Mouse (Mus musculus) large intestine, adult 2 months (tissue): Measurements from ENCODE around the gene Slamf9. TPM values are rescaled to one million over a fixed set of nuclear protein-coding genes. Genes with fewer than 3 reads are reported as not detected.

ENCODE experiments used
- polyA plus RNA-seq: library from polyadenylated mRNA; depleted of rRNA; stranded (reverse); fragments of >200 nt; gene quantifications from 2 replicates; pipeline ENCODE4 v1.2.3, GENCODE M21; 2012; rRNA removed

Gene Slamf9
- polyA plus RNA-seq, 1 experiment = 4.7 TPM

Other genes with a start within 250 kb of the Slamf9 start
- gene Atp1a4, start 216.9 kb upstream of the Slamf9 start, polyA plus RNA-seq = 0.05 and 0.10 TPM in 2 replicates
- gene Igsf8, start 213.7 kb upstream of the Slamf9 start, polyA plus RNA-seq = 51.8 and 64.4 TPM in 2 replicates
- 6.4 and 9.1 TPM in 2 replicates for gene Atp1a2, start 177.3 kb upstream of the Slamf9 start, polyA plus RNA-seq
- gene Kcnj9, start 146.0 kb upstream of the Slamf9 start, polyA plus RNA-seq = 0.11 and 0.18 TPM in 2 replicates
- gene Kcnj10, start 134.1 kb upstream of the Slamf9 start, polyA plus RNA-seq = 0.86 and 1.5 TPM in 2 replicates
- gene Pigm, start 98.8 kb upstream of the Slamf9 start, polyA plus RNA-seq = 3.4 and 5.4 TPM in 2 replicates
- 109 and 288 TPM in 2 replicates for gene Igsf9, start 6.4 kb downstream of the Slamf9 start, polyA plus RNA-seq
- gene Tagln2, start 24.7 kb downstream of the Slamf9 start, polyA plus RNA-seq = 301 and 312 TPM in 2 replicates
- gene Cfap45, start 45.4 kb downstream of the Slamf9 start, polyA plus RNA-seq = 0.10 and 0.21 TPM in 2 replicates
- 0.16 and 0.42 TPM in 2 replicates for gene Vsig8, start 80.6 kb downstream of the Slamf9 start, polyA plus RNA-seq
- 7.6 and 9.4 TPM in 2 replicates for gene Slamf8, start 115.2 kb downstream of the Slamf9 start, polyA plus RNA-seq
- gene Fcrl6, start 127.2 kb downstream of the Slamf9 start, polyA plus RNA-seq = not detected in 2 replicates
- gene Dusp23, start 157.6 kb downstream of the Slamf9 start, polyA plus RNA-seq = 8.8 and 10.8 TPM in 2 replicates
- gene Crp, start 222.7 kb downstream of the Slamf9 start, polyA plus RNA-seq = not detected in 2 replicates